Mouse (Mus musculus) frontal cortex, postnatal 14 days (tissue): ENCODE measurements around the gene Ino80d.
"Not testable (repeated sequence)": the region's sequence is repeated elsewhere in the genome, so short reads cannot be mapped to it uniquely, and the experiment has no call there.

Experiments used
- DNase-seq, 2 experiments: peaks; one replicate each; pipeline ENCODE4 v3.0.0; 2022; ENCODE audit warnings: low spot score in 2 of 2

The Ino80d gene

GRCm38 (mm10) chr1:63114136-63114781, at the start of gene Ino80d:
Ino80d (minus strand) TSS chr1:63114667.
- DNase-seq, result peak; percentile 68 to 74

GRCm38 (mm10) chr1:63140231-63140630, 25.8 kb upstream of the Ino80d start:
- DNase-seq, result no peak

GRCm38 (mm10) chr1:63138586-63138985, 24.1 kb upstream of the Ino80d start:
- not testable (repeated sequence) for DNase-seq

- DNase-seq, result no peak
Measured at GRCm38 (mm10) chr1:63137971-63138370, 23.5 kb upstream of the Ino80d start.

- no peak for DNase-seq
Measured at GRCm38 (mm10) chr1:63134530-63134929, 20.1 kb upstream of the Ino80d start.

- DNase-seq, result no peak
Measured at GRCm38 (mm10) chr1:63131766-63132165, 17.3 kb upstream of the Ino80d start.

GRCm38 (mm10) chr1:63130883-63131282, 16.4 kb upstream of the Ino80d start:
- no peak for DNase-seq

- no peak for DNase-seq
Measured at GRCm38 (mm10) chr1:63129857-63130690, 15.6 kb upstream of the Ino80d start.

GRCm38 (mm10) chr1:63129273-63129672, 14.8 kb upstream of the Ino80d start:
- DNase-seq, result no peak

GRCm38 (mm10) chr1:63126206-63126605, 11.7 kb upstream of the Ino80d start:
- DNase-seq, result no peak

GRCm38 (mm10) chr1:63123823-63124450, 9.5 kb upstream of the Ino80d start:
- no peak for DNase-seq

- DNase-seq, result no peak
Measured at GRCm38 (mm10) chr1:63122005-63122404, 7.5 kb upstream of the Ino80d start.

GRCm38 (mm10) chr1:63120382-63120781, 5.9 kb upstream of the Ino80d start:
- no peak for DNase-seq

GRCm38 (mm10) chr1:63119675-63120074, 5.2 kb upstream of the Ino80d start:
- no peak for DNase-seq

- DNase-seq, result no peak
Measured at GRCm38 (mm10) chr1:63115540-63115939, 1.1 kb upstream of the Ino80d start.

- DNase-seq, result no peak
Measured at GRCm38 (mm10) chr1:63115096-63115495, 629 bp upstream of the Ino80d start.

- DNase-seq, result peak in 1 of 2 experiments; percentile 20
Measured at GRCm38 (mm10) chr1:63113274-63114135, 962 bp downstream of the Ino80d start.

- peak; percentile 17 for DNase-seq
Measured at GRCm38 (mm10) chr1:63112865-63113261, 1.6 kb downstream of the Ino80d start.

GRCm38 (mm10) chr1:63112151-63112864, 2.2 kb downstream of the Ino80d start:
- DNase-seq, result no peak

- DNase-seq, result no peak
Measured at GRCm38 (mm10) chr1:63110536-63111285, 3.8 kb downstream of the Ino80d start.
